Mouse (Mus musculus): Measurements from ENCODE around the gene Hormad2. TPM values are rescaled to one million over a fixed set of nuclear protein-coding genes. Genes with fewer than 3 reads are reported as not detected.

The Hormad2 gene
- polyA plus RNA-seq, 1 experiment from 2014 or later = 0.20 TPM

GRCm38 (mm10) chr11:4352637-4353036 is 88.3 kb downstream of the Hormad2 start:
- WGBS = 56% methylated on average over 3 of the region's 3 CpGs
- no peak overlapping the region for H3K4me2 ChIP-seq (replicated peaks; ENCODE audit: low read depth, low read length)
- H3K4me1 ChIP-seq (ENCODE audit: control insufficient read depth, insufficient read depth, low read length) = no peaks in the 10 kb centered on the region
- no peak overlapping the region for H3K27ac ChIP-seq (ENCODE audit: low read length)
- no peak for ATAC-seq (ENCODE audit: insufficient number of reproducible peaks, insufficient read depth, low FRiP score, low read depth)
- H3K27me3 ChIP-seq (ENCODE audit: control insufficient read depth, insufficient read depth, low read length) = no peaks in the 10 kb centered on the region
- no peaks in the 10 kb centered on the region for H3K36me3 ChIP-seq (ENCODE audit: control insufficient read depth, insufficient read depth, low read length)
- no peak overlapping the region for H3K4me3 ChIP-seq (ENCODE audit: low read depth, low read length)
- no peaks in the 10 kb centered on the region for H3K9me3 ChIP-seq (ENCODE audit: control insufficient read depth, low read depth, low read length)
- H3K9ac ChIP-seq (replicated peaks; ENCODE audit: low read depth, low read length) = no peak overlapping the region

- no peak overlapping the region for H3K4me3 ChIP-seq (ENCODE audit: low read depth, low read length)
- WGBS = 44% methylated on average over 4 of the region's 4 CpGs
- no peaks in the 10 kb centered on the region for H3K9me3 ChIP-seq (ENCODE audit: control insufficient read depth, low read depth, low read length)
- no peak for ATAC-seq (ENCODE audit: insufficient number of reproducible peaks, insufficient read depth, low FRiP score, low read depth)
- H3K27ac ChIP-seq (ENCODE audit: low read length) = no peak overlapping the region
- no peaks in the 10 kb centered on the region for H3K27me3 ChIP-seq (ENCODE audit: control insufficient read depth, insufficient read depth, low read length)
- H3K9ac ChIP-seq (replicated peaks; ENCODE audit: low read depth, low read length) = no peak overlapping the region
- no peaks in the 10 kb centered on the region for H3K36me3 ChIP-seq (ENCODE audit: control insufficient read depth, insufficient read depth, low read length)
- no peak overlapping the region for H3K4me2 ChIP-seq (replicated peaks; ENCODE audit: low read depth, low read length)
- no peaks in the 10 kb centered on the region for H3K4me1 ChIP-seq (ENCODE audit: control insufficient read depth, insufficient read depth, low read length)
These were observed 97.0 kb downstream of the Hormad2 start for GRCm38 (mm10) chr11:4343926-4344325.

- Histone ChIP-seq H3K9me3 (ENCODE audit: control insufficient read depth, low read depth, low read length) (no peaks in the 10 kb centered on the region), H3K4me3 (ENCODE audit: low read depth, low read length) (no peak overlapping the region), H3K9ac (replicated peaks; ENCODE audit: low read depth, low read length) (no peak overlapping the region), H3K27me3 (ENCODE audit: control insufficient read depth, insufficient read depth, low read length) (no peaks in the 10 kb centered on the region), H3K27ac (ENCODE audit: low read length) (no peak overlapping the region), H3K36me3 (ENCODE audit: control insufficient read depth, insufficient read depth, low read length) (no peaks in the 10 kb centered on the region), H3K4me1 (ENCODE audit: control insufficient read depth, insufficient read depth, low read length) (no peaks in the 10 kb centered on the region), H3K4me2 (replicated peaks; ENCODE audit: low read depth, low read length) (no peak overlapping the region)
- WGBS = 60% methylated on average over 7 of the region's 7 CpGs
- no peak for ATAC-seq (ENCODE audit: insufficient number of reproducible peaks, insufficient read depth, low FRiP score, low read depth)
These were observed 98.9 kb downstream of the Hormad2 start for GRCm38 (mm10) chr11:4342027-4342426.

GRCm38 (mm10) chr11:4340109-4340779 is 100.7 kb downstream of the Hormad2 start:
- no peak for ATAC-seq (ENCODE audit: insufficient number of reproducible peaks, insufficient read depth, low FRiP score, low read depth)

GRCm38 (mm10) chr11:4339275-4339674 is 101.6 kb downstream of the Hormad2 start:
- Histone ChIP-seq H3K4me2 (replicated peaks; ENCODE audit: low read depth, low read length) (no peak overlapping the region), H3K36me3 (ENCODE audit: control insufficient read depth, insufficient read depth, low read length) (no peaks in the 10 kb centered on the region), H3K27ac (ENCODE audit: low read length) (no peak overlapping the region), H3K27me3 (ENCODE audit: control insufficient read depth, insufficient read depth, low read length) (no peaks in the 10 kb centered on the region), H3K9ac (replicated peaks; ENCODE audit: low read depth, low read length) (no peak overlapping the region), H3K4me3 (ENCODE audit: low read depth, low read length) (no peak overlapping the region), H3K4me1 (ENCODE audit: control insufficient read depth, insufficient read depth, low read length) (no peaks in the 10 kb centered on the region), H3K9me3 (ENCODE audit: control insufficient read depth, low read depth, low read length) (no peaks in the 10 kb centered on the region)
- no peak for ATAC-seq (ENCODE audit: insufficient number of reproducible peaks, insufficient read depth, low FRiP score, low read depth)
- WGBS = 96% methylated on average over 1 of the region's 1 CpGs

More at GRCm38 (mm10) chr11:4340109-4340779, 100.7 kb downstream of the Hormad2 start:
- H3K9me3 ChIP-seq (ENCODE audit: control insufficient read depth, low read depth, low read length) = no peaks in the 10 kb centered on the region
- H3K4me3 ChIP-seq (ENCODE audit: low read depth, low read length) = no peak overlapping the region
- H3K36me3 ChIP-seq (ENCODE audit: control insufficient read depth, insufficient read depth, low read length) = no peaks in the 10 kb centered on the region
- 72% methylated on average over 9 of the region's 9 CpGs for WGBS
- H3K4me1 ChIP-seq (ENCODE audit: control insufficient read depth, insufficient read depth, low read length) = no peaks in the 10 kb centered on the region
- H3K27ac ChIP-seq (ENCODE audit: low read length) = no peak overlapping the region
- no peak overlapping the region for H3K4me2 ChIP-seq (replicated peaks; ENCODE audit: low read depth, low read length)
- H3K9ac ChIP-seq (replicated peaks; ENCODE audit: low read depth, low read length) = no peak overlapping the region
- no peaks in the 10 kb centered on the region for H3K27me3 ChIP-seq (ENCODE audit: control insufficient read depth, insufficient read depth, low read length)

- Histone ChIP-seq H3K4me3 (ENCODE audit: low read depth, low read length) (no peak overlapping the region), H3K9me3 (ENCODE audit: control insufficient read depth, low read depth, low read length) (no peaks in the 10 kb centered on the region), H3K4me2 (replicated peaks; ENCODE audit: low read depth, low read length) (no peak overlapping the region), H3K36me3 (ENCODE audit: control insufficient read depth, insufficient read depth, low read length) (no peaks in the 10 kb centered on the region), H3K4me1 (ENCODE audit: control insufficient read depth, insufficient read depth, low read length) (no peaks in the 10 kb centered on the region), H3K27me3 (ENCODE audit: control insufficient read depth, insufficient read depth, low read length) (no peaks in the 10 kb centered on the region), H3K27ac (ENCODE audit: low read length) (no peak overlapping the region), H3K9ac (replicated peaks; ENCODE audit: low read depth, low read length) (no peak overlapping the region)
- WGBS = 74% methylated on average over 8 of the region's 8 CpGs
- no peak for ATAC-seq (ENCODE audit: insufficient number of reproducible peaks, insufficient read depth, low FRiP score, low read depth)
These were observed 104.1 kb downstream of the Hormad2 start for GRCm38 (mm10) chr11:4336693-4337283.

- 36% methylated on average over 10 of the region's 10 CpGs for WGBS
- Histone ChIP-seq H3K27ac (ENCODE audit: low read length) (no peak overlapping the region), H3K9me3 (ENCODE audit: control insufficient read depth, low read depth, low read length) (no peaks in the 10 kb centered on the region), H3K9ac (replicated peaks; ENCODE audit: low read depth, low read length) (no peak overlapping the region), H3K36me3 (ENCODE audit: control insufficient read depth, insufficient read depth, low read length) (no peaks in the 10 kb centered on the region), H3K27me3 (ENCODE audit: control insufficient read depth, insufficient read depth, low read length) (no peaks in the 10 kb centered on the region), H3K4me1 (ENCODE audit: control insufficient read depth, insufficient read depth, low read length) (no peaks in the 10 kb centered on the region), H3K4me3 (ENCODE audit: low read depth, low read length) (no peak overlapping the region), H3K4me2 (replicated peaks; ENCODE audit: low read depth, low read length) (no peak overlapping the region)
- no peak for ATAC-seq (ENCODE audit: insufficient number of reproducible peaks, insufficient read depth, low FRiP score, low read depth)
These were observed 104.9 kb downstream of the Hormad2 start for GRCm38 (mm10) chr11:4335810-4336692.

GRCm38 (mm10) chr11:4332961-4333360 is 107.9 kb downstream of the Hormad2 start:
- no peaks in the 10 kb centered on the region for H3K27me3 ChIP-seq (ENCODE audit: control insufficient read depth, insufficient read depth, low read length)
- H3K9ac ChIP-seq (replicated peaks; ENCODE audit: low read depth, low read length) = no peak overlapping the region
- H3K36me3 ChIP-seq (ENCODE audit: control insufficient read depth, insufficient read depth, low read length) = no peaks in the 10 kb centered on the region
- H3K27ac ChIP-seq (ENCODE audit: low read length) = no peak overlapping the region
- no peak overlapping the region for H3K4me3 ChIP-seq (ENCODE audit: low read depth, low read length)
- H3K9me3 ChIP-seq (ENCODE audit: control insufficient read depth, low read depth, low read length) = no peaks in the 10 kb centered on the region
- H3K4me2 ChIP-seq (replicated peaks; ENCODE audit: low read depth, low read length) = no peak overlapping the region
- H3K4me1 ChIP-seq (ENCODE audit: control insufficient read depth, insufficient read depth, low read length) = no peaks in the 10 kb centered on the region
- 85% methylated on average over 2 of the region's 2 CpGs for WGBS
- no peak for ATAC-seq (ENCODE audit: insufficient number of reproducible peaks, insufficient read depth, low FRiP score, low read depth)
